Mouse (Mus musculus) spleen, postnatal 14 days (tissue): ENCODE measurements around the gene Lsm5.
A peak's percentile ranks its signal among the peaks of the same experiment; 100 is the strongest.

Experiments
- DNase-seq, 2 experiments: peaks; one replicate each; pipeline ENCODE4 v3.0.0; 2021 to 2022; ENCODE audit warnings: low spot score in 2 of 2

Lsm5 gene

DNA sequence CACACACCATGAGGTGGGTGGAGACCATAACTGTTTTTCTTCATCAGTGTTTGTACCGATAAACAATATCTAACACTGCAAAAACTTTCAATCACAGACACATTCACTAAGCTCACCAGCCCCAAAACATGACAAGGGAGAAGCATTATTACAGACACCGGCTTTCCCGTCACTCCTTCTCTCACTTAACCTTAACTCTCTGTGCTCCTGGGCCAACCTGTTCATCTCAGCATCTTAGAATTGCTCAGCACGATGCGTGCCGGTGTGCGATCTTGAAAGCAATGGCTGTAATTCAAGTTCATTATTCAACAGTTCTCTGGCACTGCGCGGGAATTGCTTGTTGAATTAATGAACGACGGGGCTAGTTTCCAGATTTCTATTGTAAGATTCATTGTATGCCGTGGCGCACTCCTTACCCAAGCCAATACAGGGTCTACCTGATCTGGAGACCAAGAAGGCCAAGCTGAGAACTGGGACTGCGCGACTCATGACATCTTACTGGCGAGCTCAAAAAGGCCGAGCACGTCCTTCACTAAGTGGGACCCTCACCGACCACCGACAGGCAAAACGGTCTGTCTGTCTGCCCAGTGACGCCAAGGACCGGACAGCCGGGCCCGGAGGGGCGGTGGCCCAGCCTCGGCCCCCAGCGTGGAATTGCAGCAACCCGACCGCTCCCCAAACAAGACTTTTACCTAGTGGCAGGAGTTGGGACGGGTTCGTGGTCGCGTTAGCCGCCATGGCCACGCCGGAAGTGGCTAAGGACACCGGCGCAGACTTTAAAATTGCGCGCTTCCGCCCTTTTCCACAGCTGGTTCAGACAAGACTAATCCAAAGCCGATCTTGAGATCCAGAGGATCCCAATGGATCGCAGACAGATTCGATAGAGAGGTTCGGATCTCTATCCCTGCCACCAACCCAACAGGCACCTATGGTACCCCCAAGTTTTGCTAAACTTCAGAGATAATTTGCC lies at the start of gene Lsm5:
Lsm5 (minus strand) TSS at position 780 of the 970 bp plus-strand sequence.
- peak; percentile 61 to 76 for DNase-seq

DNA sequence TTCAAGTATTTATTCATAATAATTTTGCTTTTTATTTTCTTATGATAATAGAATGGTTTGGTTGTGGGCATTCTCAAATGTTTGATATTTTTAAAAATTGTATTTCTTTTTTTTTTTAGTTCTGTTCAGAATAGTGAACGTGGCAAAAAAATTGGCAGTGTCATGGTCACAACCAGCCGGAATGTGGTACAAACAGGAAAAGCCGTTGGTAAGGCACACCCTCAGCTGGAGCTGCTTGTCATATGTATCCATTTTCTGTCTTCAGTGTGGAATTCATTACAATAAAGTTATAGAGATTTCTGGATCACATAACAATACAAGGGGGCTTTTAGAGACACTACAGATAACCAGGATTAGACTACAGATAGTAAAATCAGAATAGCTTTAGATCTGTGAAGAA lies 49.2 kb upstream of the Lsm5 start:
- no peak for DNase-seq

GRCm38 (mm10) chr6:56745950-56746543 lies 41.5 kb upstream of the Lsm5 start:
- DNase-seq = no peak

- no peak for DNase-seq
Observed at GRCm38 (mm10) chr6:56732545-56732944, 28.0 kb upstream of the Lsm5 start.

GRCm38 (mm10) chr6:56720877-56721276 lies 16.4 kb upstream of the Lsm5 start:
- DNase-seq = no peak

DNA sequence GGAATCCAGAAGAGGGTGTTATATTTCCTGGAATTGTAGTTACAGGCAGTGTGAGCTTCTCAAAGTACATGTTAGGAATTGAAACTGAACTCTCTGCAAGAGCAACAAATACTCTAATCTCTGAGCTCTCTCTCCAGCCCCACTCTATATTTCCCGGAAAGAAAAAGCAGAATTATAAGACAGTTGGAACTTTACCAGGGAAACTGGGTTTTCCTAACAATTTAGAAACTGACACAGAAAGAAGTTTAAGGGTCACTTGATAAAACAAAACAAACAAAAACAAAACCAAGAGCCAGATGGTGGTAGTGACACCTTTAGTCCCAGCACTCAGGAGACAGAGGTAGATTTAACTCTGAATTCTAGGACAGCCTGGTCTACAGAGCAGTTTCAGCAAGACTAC lies 14.6 kb upstream of the Lsm5 start:
- DNase-seq = no peak

GRCm38 (mm10) chr6:56715270-56715666 lies 10.8 kb upstream of the Lsm5 start:
- no peak for DNase-seq

GRCm38 (mm10) chr6:56714574-56715269 lies 10.2 kb upstream of the Lsm5 start, which contains the start of gene Avl9:
Gene Avl9 (plus strand): TSS chr6:56714899.
- peak; percentile 98 to 99 for DNase-seq

DNA sequence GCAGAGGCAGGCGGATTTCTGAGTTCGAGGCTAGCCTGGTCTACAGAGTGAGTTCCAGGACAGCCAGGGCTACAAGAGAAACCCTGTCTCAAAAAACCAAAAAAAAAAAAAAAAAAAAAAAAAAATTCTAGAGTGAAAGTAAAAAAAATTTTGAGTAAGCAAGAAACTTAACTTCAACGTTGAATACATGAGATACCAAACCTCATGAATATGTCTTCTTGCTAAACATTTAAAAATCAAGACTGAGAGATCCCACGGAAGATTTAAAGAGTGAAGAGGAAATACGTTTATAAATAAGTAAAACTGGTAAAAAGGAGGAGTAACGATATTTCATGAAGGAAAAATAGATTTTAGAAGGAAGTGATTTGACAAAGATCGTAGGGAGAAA lies 9.7 kb upstream of the Lsm5 start:
- no peak for DNase-seq

DNA sequence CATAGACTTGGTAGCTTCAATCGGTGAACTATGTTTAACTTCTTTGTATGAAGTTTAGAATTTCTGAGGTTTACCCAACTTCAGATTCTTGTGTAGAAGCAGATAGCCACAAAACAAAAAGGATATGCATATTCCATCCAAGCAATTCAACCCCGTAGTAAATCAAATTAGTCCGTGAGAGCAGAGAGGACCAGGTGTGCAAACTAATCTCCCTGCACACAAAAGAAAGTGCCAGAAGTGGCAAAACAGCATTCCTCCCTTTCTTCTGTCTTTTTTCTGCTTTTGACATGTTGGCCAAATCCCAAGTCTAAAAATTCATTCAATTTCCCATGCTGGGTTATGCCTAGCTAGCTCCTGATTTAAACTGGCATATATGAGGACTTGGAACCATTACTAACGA lies 12.1 kb downstream of the Lsm5 start:
- no peak for DNase-seq

GRCm38 (mm10) chr6:56691205-56691604 lies 13.3 kb downstream of the Lsm5 start:
- DNase-seq = peak; percentile 9 to 49

DNA sequence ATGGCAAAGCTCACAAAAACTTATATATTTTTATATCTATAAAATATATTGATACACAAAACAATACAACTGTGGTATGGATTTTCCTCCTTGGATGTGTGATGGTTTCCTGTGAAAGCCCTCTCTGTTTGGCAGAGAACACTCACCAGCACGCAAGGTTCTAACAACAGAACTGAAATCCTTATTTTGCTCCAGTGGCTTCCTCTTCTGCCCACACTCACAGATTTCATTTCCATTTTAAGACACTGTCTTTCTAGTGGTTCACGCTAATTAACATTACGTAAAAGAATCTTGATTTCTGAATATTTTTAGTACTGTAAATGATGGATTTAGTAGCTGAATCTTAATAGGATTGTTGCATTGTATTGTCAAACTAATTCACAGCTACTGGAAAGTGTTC lies 16.3 kb downstream of the Lsm5 start:
- DNase-seq = no peak

DNA sequence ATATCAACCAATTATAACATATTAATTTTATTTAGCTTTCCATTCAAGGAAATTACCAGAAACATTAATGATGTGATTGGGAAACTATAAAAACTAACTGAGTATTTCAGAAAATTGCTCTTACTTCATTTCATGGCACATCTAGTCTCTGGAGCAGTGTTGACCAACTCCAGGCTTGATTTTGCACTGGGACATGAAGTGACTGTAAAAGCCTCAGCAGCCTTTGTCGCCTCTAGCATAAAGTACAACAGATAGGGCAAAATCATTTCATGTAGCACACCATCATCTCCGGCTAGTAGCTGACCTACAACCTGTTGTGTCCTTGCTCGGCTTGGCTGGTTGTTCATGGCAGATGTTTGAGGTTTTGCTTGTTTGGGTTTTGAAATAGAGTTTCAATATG lies 40.1 kb downstream of the Lsm5 start:
- DNase-seq = no peak

GRCm38 (mm10) chr6:56655393-56655792 lies 49.1 kb downstream of the Lsm5 start:
- no peak for DNase-seq

DNA sequence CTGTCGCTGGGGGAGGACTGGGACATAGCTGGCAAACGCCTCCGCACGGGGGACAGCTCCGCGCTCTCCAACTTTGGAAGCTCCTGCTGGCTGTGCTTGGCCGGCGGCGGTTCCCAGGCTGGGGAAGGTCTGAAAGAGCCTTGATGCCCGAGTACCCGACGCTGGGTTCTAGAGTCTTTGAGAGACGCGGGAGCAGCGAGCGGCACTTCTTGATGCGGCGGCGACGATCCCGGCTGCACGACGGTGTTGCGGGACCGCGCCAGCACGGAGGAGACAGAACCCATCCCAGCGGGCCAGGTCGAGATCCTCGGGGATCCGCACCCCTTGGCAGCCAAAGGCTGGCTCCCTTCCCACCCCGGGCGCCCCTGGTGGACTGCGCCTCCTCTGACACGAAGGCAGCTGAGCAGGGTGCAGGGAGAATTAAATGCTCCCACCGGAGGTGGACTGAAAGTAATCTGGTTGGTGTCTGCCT lies 52.4 kb downstream of the Lsm5 start:
- DNase-seq = no peak
